Mouse (Mus musculus): ENCODE measurements around the gene Mmel1.
A peak's percentile ranks its signal among the peaks of the same experiment; 100 is the strongest.

Mmel1 gene

GRCm38 (mm10) chr4:154864961-154865760 is 4.2 kb upstream of the Mmel1 start:
- DNase-seq, result no peak

GRCm38 (mm10) chr4:154866391-154866790 is 3.0 kb upstream of the Mmel1 start:
- DNase-seq, result no peak

GRCm38 (mm10) chr4:154867257-154867656 is 2.1 kb upstream of the Mmel1 start:
- DNase-seq, result no peak

- DNase-seq, result no peak
Measured at GRCm38 (mm10) chr4:154870721-154871120, 1.3 kb downstream of the Mmel1 start.

- no peak for DNase-seq
Measured at GRCm38 (mm10) chr4:154871757-154872251, 2.4 kb downstream of the Mmel1 start.

GRCm38 (mm10) chr4:154873186-154873585 is 3.8 kb downstream of the Mmel1 start:
- no peak for DNase-seq

- peak; percentile 89 for DNase-seq
Measured at GRCm38 (mm10) chr4:154877864-154878548, 8.6 kb downstream of the Mmel1 start.

- DNase-seq, result no peak
Measured at GRCm38 (mm10) chr4:154880730-154881129, 11.3 kb downstream of the Mmel1 start.

- no peak for DNase-seq
Measured at GRCm38 (mm10) chr4:154882014-154882659, 12.8 kb downstream of the Mmel1 start.

- DNase-seq, result no peak
Measured at GRCm38 (mm10) chr4:154885416-154885815, 16.0 kb downstream of the Mmel1 start.

- DNase-seq, result no peak
Measured at GRCm38 (mm10) chr4:154886876-154887592, 17.6 kb downstream of the Mmel1 start.

- DNase-seq, result no peak
Measured at GRCm38 (mm10) chr4:154887593-154888250, 18.3 kb downstream of the Mmel1 start.

- no peak for DNase-seq
Measured at GRCm38 (mm10) chr4:154890887-154891286, 21.5 kb downstream of the Mmel1 start.

- DNase-seq, result no peak
Measured at GRCm38 (mm10) chr4:154895549-154895948, 26.2 kb downstream of the Mmel1 start.

- peak; percentile 18 for DNase-seq
Measured at GRCm38 (mm10) chr4:154897676-154898465, 28.5 kb downstream of the Mmel1 start.

- DNase-seq, result peak; percentile 81
Measured at GRCm38 (mm10) chr4:154898506-154899446, 29.4 kb downstream of the Mmel1 start, which contains the start of gene Fam213b. Gene Fam213b (minus strand): TSS chr4:154899135.

- no peak for DNase-seq
Measured at GRCm38 (mm10) chr4:154902371-154902770, 33.0 kb downstream of the Mmel1 start.

- DNase-seq, result peak; percentile 95
Measured at GRCm38 (mm10) chr4:154904185-154905071, 35.0 kb downstream of the Mmel1 start.

GRCm38 (mm10) chr4:154907833-154908232 is 38.4 kb downstream of the Mmel1 start:
- DNase-seq, result peak; percentile 77

Measured in kidney, adult 9 months (tissue).